Mouse (Mus musculus): ENCODE measurements around the gene Cdkl4. TPM values are rescaled to one million over a fixed set of nuclear protein-coding genes. Genes with fewer than 3 reads are reported as not detected.

Gene Cdkl4
- total and polyA plus RNA-seq, 2 experiments from 2014 or later, result 6.4 to 8.6 TPM

GRCm38 (mm10) chr17:80485160-80485559, 92.5 kb downstream of the Cdkl4 start:
- DNase-seq (no peak), ATAC-seq (no peak)
- no peak overlapping the region for H3K9ac ChIP-seq
- H3K9me3 ChIP-seq (ENCODE audit: low read length), result no peaks in the 10 kb centered on the region
- peaks cover 15% of the 10 kb centered on the region; the same call in 1 of the 2 replicates for H3K4me1 ChIP-seq (ENCODE audit: insufficient read depth)
- H3K36me3 ChIP-seq (ENCODE audit: insufficient read depth), result no peaks in the 10 kb centered on the region
- no peak overlapping the region for H3K4me3 ChIP-seq (ENCODE audit: low read depth, low read length)
- no peak for TF ChIP-seq CTCF (IDR thresholded peaks at IDR 0.05; ENCODE audit: low read depth)
- no peak overlapping the region for H3K27ac ChIP-seq (ENCODE audit: low read depth, low read length)
- 93% methylated on average over 5 of the region's 5 CpGs for WGBS
- no peak overlapping the region for H3K4me2 ChIP-seq (ENCODE audit: low read depth)
- H3K27me3 ChIP-seq (ENCODE audit: insufficient read depth, low read length), result no peaks in the 10 kb centered on the region

- no peak for DNase-seq
- TF ChIP-seq CTCF (IDR thresholded peaks at IDR 0.05; ENCODE audit: low read depth), result no peak
- peak overlapping the region; percentile 94 for H3K4me3 ChIP-seq (ENCODE audit: low read depth, low read length)
- peak overlapping the region; percentile 84 for H3K9ac ChIP-seq
- H3K4me1 ChIP-seq (ENCODE audit: insufficient read depth), result peaks cover 22% of the 10 kb centered on the region
- no peaks in the 10 kb centered on the region for H3K9me3 ChIP-seq (ENCODE audit: low read length)
- peak overlapping the region; percentile 96 for H3K27ac ChIP-seq (ENCODE audit: low read depth, low read length)
- 0 out of 2 replicates have a peak, but pooled peaks cover 3% of the 10 kb centered on the region for H3K36me3 ChIP-seq (ENCODE audit: insufficient read depth)
- ATAC-seq, result no peak; the same call in 1 of the 2 replicates
- no peaks in the 10 kb centered on the region for H3K27me3 ChIP-seq (ENCODE audit: insufficient read depth, low read length)
- H3K4me2 ChIP-seq (ENCODE audit: low read depth), result peak overlapping the region; percentile 68
- 20% methylated on average over 7 of the region's 7 CpGs for WGBS
These were observed 96.8 kb downstream of the Cdkl4 start for GRCm38 (mm10) chr17:80480855-80481224.

GRCm38 (mm10) chr17:80480031-80480854, 97.4 kb downstream of the Cdkl4 start, which contains the start of gene Sos1:
TSS of gene Sos1 (minus strand) at chr17:80480453.
- DNase-seq (peak; percentile 98), ATAC-seq (peak; percentile 86)
- TF ChIP-seq CTCF (IDR thresholded peaks at IDR 0.05; ENCODE audit: low read depth), result no peak
- Histone ChIP-seq H3K4me1 (ENCODE audit: insufficient read depth) (peaks cover 22% of the 10 kb centered on the region), H3K4me3 (ENCODE audit: low read depth, low read length) (peak within 1 kb of the TSS; percentile 94), H3K9me3 (ENCODE audit: low read length) (no peaks in the 10 kb centered on the region), H3K27ac (ENCODE audit: low read depth, low read length) (peak within 1 kb of the TSS; percentile 96), H3K27me3 (ENCODE audit: insufficient read depth, low read length) (no peaks in the 10 kb centered on the region), H3K36me3 (ENCODE audit: insufficient read depth) (0 out of 2 replicates have a peak, but pooled peaks cover 3% of the 10 kb centered on the region), H3K9ac (peak within 1 kb of the TSS; percentile 84), H3K4me2 (ENCODE audit: low read depth) (peak within 1 kb of the TSS; percentile 68)
- WGBS, result 0% methylated on average over 74 of the region's 90 CpGs

GRCm38 (mm10) chr17:80479295-80480030, 98.2 kb downstream of the Cdkl4 start:
- H3K9me3 ChIP-seq (ENCODE audit: low read length), result no peaks in the 10 kb centered on the region
- 1% methylated on average over 71 of the region's 71 CpGs for WGBS
- peak overlapping the region; percentile 94 for H3K4me3 ChIP-seq (ENCODE audit: low read depth, low read length)
- ATAC-seq (peak; percentile 30), DNase-seq (peak; percentile 60)
- TF ChIP-seq CTCF (IDR thresholded peaks at IDR 0.05; ENCODE audit: low read depth), result no peak
- H3K4me1 ChIP-seq (ENCODE audit: insufficient read depth), result peaks cover 22% of the 10 kb centered on the region
- no peaks in the 10 kb centered on the region for H3K27me3 ChIP-seq (ENCODE audit: insufficient read depth, low read length)
- H3K27ac ChIP-seq (ENCODE audit: low read depth, low read length), result peak overlapping the region; percentile 96
- 0 out of 2 replicates have a peak, but pooled peaks cover 3% of the 10 kb centered on the region for H3K36me3 ChIP-seq (ENCODE audit: insufficient read depth)
- H3K4me2 ChIP-seq (ENCODE audit: low read depth), result peak overlapping the region; percentile 68
- peak overlapping the region; percentile 84 for H3K9ac ChIP-seq

GRCm38 (mm10) chr17:80477679-80478078, 99.9 kb downstream of the Cdkl4 start:
- H3K4me1 ChIP-seq (ENCODE audit: insufficient read depth), result peaks cover 17% of the 10 kb centered on the region; the same call in 1 of the 2 replicates
- H3K9me3 ChIP-seq (ENCODE audit: low read length), result no peaks in the 10 kb centered on the region
- ATAC-seq, result no peak
- no peak overlapping the region for H3K4me2 ChIP-seq (ENCODE audit: low read depth)
- 0 out of 2 replicates have a peak, but pooled peaks cover 3% of the 10 kb centered on the region for H3K36me3 ChIP-seq (ENCODE audit: insufficient read depth)
- 77% methylated on average over 2 of the region's 2 CpGs for WGBS
- H3K27me3 ChIP-seq (ENCODE audit: insufficient read depth, low read length), result no peaks in the 10 kb centered on the region
- no peak for TF ChIP-seq CTCF (IDR thresholded peaks at IDR 0.05; ENCODE audit: low read depth)
- no peak overlapping the region for H3K9ac ChIP-seq
- no peak overlapping the region for H3K4me3 ChIP-seq (ENCODE audit: low read depth, low read length)
- no peak overlapping the region for H3K27ac ChIP-seq (ENCODE audit: low read depth, low read length)
- no peak for DNase-seq

- Histone ChIP-seq H3K4me2 (ENCODE audit: low read depth) (no peak overlapping the region), H3K9me3 (ENCODE audit: low read length) (no peaks in the 10 kb centered on the region), H3K36me3 (ENCODE audit: insufficient read depth) (0 out of 2 replicates have a peak, but pooled peaks cover 3% of the 10 kb centered on the region), H3K4me1 (ENCODE audit: insufficient read depth) (peaks cover 10% of the 10 kb centered on the region; the same call in 1 of the 2 replicates), H3K27ac (ENCODE audit: low read depth, low read length) (no peak overlapping the region), H3K4me3 (ENCODE audit: low read depth, low read length) (no peak overlapping the region), H3K9ac (no peak overlapping the region), H3K27me3 (ENCODE audit: insufficient read depth, low read length) (no peaks in the 10 kb centered on the region)
- no peak for TF ChIP-seq CTCF (IDR thresholded peaks at IDR 0.05; ENCODE audit: low read depth)
- DNase-seq (no peak), ATAC-seq (no peak)
- WGBS, result 92% methylated on average over 4 of the region's 4 CpGs
These were observed 101.1 kb downstream of the Cdkl4 start for GRCm38 (mm10) chr17:80476496-80476895.

Other genes with a start within 250 kb of the Cdkl4 start
- not detected in 2 replicates for gene Gm10190, start 204.3 kb downstream of the Cdkl4 start, total RNA-seq (2014; rRNA removed)
- gene Gm10190, start 204.3 kb downstream of the Cdkl4 start, polyA plus RNA-seq (2015; fragmentation: Nextera tagmentation; extraction: Ambion mirVana), result 3.5 and 3.9 TPM in 2 replicates
- gene Sos1, start 97.4 kb downstream of the Cdkl4 start, total RNA-seq (2014; rRNA removed), result 20.9 and 29.3 TPM in 2 replicates
- 3.3 and 5.2 TPM in 2 replicates for gene Sos1, start 97.4 kb downstream of the Cdkl4 start, polyA plus RNA-seq (2015; fragmentation: Nextera tagmentation; extraction: Ambion mirVana)
- gene Map4k3, start 150.7 kb upstream of the Cdkl4 start, total RNA-seq (2014; rRNA removed), result 62.9 and 76.9 TPM in 2 replicates
- 15.0 and 17.9 TPM in 2 replicates for gene Map4k3, start 150.7 kb upstream of the Cdkl4 start, polyA plus RNA-seq (2015; fragmentation: Nextera tagmentation; extraction: Ambion mirVana)

Measured in forebrain, postnatal 0 days (tissue).